Mouse (Mus musculus) intestine, postnatal 0 days (tissue): Measurements from ENCODE around the gene Cfap20. TPM values are rescaled to one million over a fixed set of nuclear protein-coding genes. Genes with fewer than 3 reads are reported as not detected.

Source experiments
- ATAC-seq: fragments of 200-750 bp; cut with Nextera tagmentation; 2 replicates; pipeline ENCODE4 v1.8.0; 2017; ENCODE audit warnings: mild to moderate bottlenecking, moderate TSS enrichment, moderate library complexity
- H3K27ac ChIP-seq: fragments of 300-500 bp; sonication (generic); 2 replicates; pipeline ENCODE4 v1.5.1; 2014; ENCODE audit warnings: mild to moderate bottlenecking, low read depth, low read length, moderate library complexity
- H3K27me3 ChIP-seq: fragments of 300-500 bp; sonication (generic); replicated peaks from 2 replicates; pipeline ENCODE4 v1.6.1; 2014; ENCODE audit warnings: low read length, mixed read lengths; ENCODE audit not compliant: control insufficient read depth, insufficient read depth
- H3K36me3 ChIP-seq: fragments of 300-500 bp; sonication (generic); 2 replicates; pipeline ENCODE4 v1.6.1; 2014; ENCODE audit warnings: mild to moderate bottlenecking, moderate library complexity; ENCODE audit not compliant: control insufficient read depth, insufficient read depth
- H3K4me1 ChIP-seq: fragments of 300-500 bp; sonication (generic); replicated peaks from 2 replicates; pipeline ENCODE4 v1.6.1; 2014; ENCODE audit warnings: antibody characterized with exemption, low read length, mixed read lengths; ENCODE audit not compliant: control insufficient read depth, insufficient read depth
- H3K4me2 ChIP-seq: fragments of 300-500 bp; sonication (generic); replicated peaks from 2 replicates; pipeline ENCODE4 v1.6.1; 2014; ENCODE audit warnings: low read depth, mild to moderate bottlenecking, moderate library complexity
- H3K4me3 ChIP-seq: fragments of 300-500 bp; sonication (generic); 2 replicates; pipeline ENCODE4 v1.5.1; 2014; ENCODE audit warnings: low read depth, low read length
- H3K9ac ChIP-seq: fragments of 300-500 bp; sonication (generic); 2 replicates; pipeline ENCODE4 v1.6.1; 2014; ENCODE audit warnings: mild to moderate bottlenecking, low read depth, low read length
- H3K9me3 ChIP-seq: fragments of 300-500 bp; sonication (generic); 2 replicates; pipeline ENCODE4 v1.6.1; 2016; ENCODE audit warnings: mixed run types; ENCODE audit not compliant: control insufficient read depth
- CTCF ChIP-seq: sonication (generic); IDR thresholded peaks from 2 replicates; pipeline ENCODE4 v1.5.1; 2016; ENCODE audit warnings: low read depth, mild to moderate bottlenecking, control low read depth, antibody characterized with exemption, moderate library complexity
- WGBS: fragments of 180-500 bp; shearing (Covaris S2); extraction: QIAGEN DNeasy Blood & Tissue Kit; methylation state at CpG from one replicate; pipeline ENCODE4 v1.1.7; 2014; 5-methylcytosine and 5-hydroxymethylcytosine counted together
- polyA plus RNA-seq: library from polyadenylated mRNA; unstranded; fragments of >200 nt; fragmentation: Nextera tagmentation; extraction: Ambion mirVana; gene quantifications from 2 replicates; pipeline ENCODE4 v1.2.1, GENCODE M21; 2015

Gene Cfap20
- polyA plus RNA-seq, 1 experiment from 2014 or later: 62.2 TPM

GRCm38 (mm10) chr8:95374429-95374828, 60.2 kb downstream of the Cfap20 start:
- no peak for ATAC-seq
- Histone ChIP-seq H3K27ac (no peak overlapping the region), H3K9ac (no peak overlapping the region), H3K36me3 (peaks cover 20% of the 10 kb centered on the region; the same call in 1 of the 2 replicates), H3K27me3 (no peaks in the 10 kb centered on the region), H3K9me3 (no peaks in the 10 kb centered on the region), H3K4me2 (no peak overlapping the region), H3K4me3 (no peak overlapping the region), H3K4me1 (no peaks in the 10 kb centered on the region; the same call in 1 of the 2 replicates)
- TF ChIP-seq CTCF: no peak
- WGBS: 72% methylated on average over 3 of the region's 3 CpGs

DNA sequence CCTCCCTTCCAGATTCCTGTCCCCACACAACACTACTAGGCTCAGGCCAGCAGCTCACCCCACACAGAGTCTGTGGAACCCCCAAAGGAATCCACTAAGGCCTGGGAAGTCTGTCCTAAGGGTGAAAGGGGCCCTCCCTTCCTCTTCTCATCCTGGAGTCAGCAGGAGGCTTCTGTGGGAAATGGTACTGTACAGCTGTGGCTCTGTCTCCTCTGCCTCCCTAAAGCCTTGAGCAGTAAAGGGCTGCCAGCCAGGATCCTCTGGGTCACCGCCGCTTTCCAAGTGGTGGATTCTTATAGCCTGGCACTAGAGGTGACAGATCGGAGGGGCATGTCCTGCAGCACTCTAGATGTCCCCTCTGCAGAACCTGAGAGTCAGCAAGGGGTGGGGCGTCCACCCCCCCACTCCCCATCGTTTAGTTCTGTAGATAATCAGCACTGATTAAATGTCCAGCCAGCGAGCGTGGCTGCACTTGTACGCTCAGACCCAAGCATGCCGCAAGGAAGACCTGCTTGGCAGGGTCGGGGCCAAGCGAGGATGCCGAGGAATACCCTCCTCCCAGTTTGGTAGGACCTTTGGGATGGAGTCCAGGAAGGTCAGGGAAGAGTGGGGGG, 61.2 kb downstream of the Cfap20 start:
- 56% methylated on average over 12 of the region's 12 CpGs for WGBS
- H3K4me2 ChIP-seq: no peak overlapping the region
- H3K36me3 ChIP-seq: peaks cover 22% of the 10 kb centered on the region; the same call in 1 of the 2 replicates
- no peak overlapping the region for H3K4me3 ChIP-seq
- no peaks in the 10 kb centered on the region for H3K9me3 ChIP-seq
- no peak overlapping the region for H3K9ac ChIP-seq
- no peaks in the 10 kb centered on the region for H3K27me3 ChIP-seq
- TF ChIP-seq CTCF: no peak
- ATAC-seq: no peak
- no peak overlapping the region for H3K27ac ChIP-seq
- no peaks in the 10 kb centered on the region; the same call in 1 of the 2 replicates for H3K4me1 ChIP-seq

Other genes starting within 250 kb of the Cfap20 start
- 20.9 and 21.1 TPM in 2 replicates for gene Kifc3, start 232.1 kb downstream of the Cfap20 start, polyA plus RNA-seq
- gene Cngb1, start 128.3 kb downstream of the Cfap20 start, polyA plus RNA-seq: 0.63 and 0.94 TPM in 2 replicates
- gene Tepp, start 124.3 kb downstream of the Cfap20 start, polyA plus RNA-seq: 0.46 TPM in 1 of 2 replicates, not detected in the other
- gene Zfp319, start 102.9 kb downstream of the Cfap20 start, polyA plus RNA-seq: 2.2 and 2.3 TPM in 2 replicates
- gene Usb1, start 102.6 kb downstream of the Cfap20 start, polyA plus RNA-seq: 22.3 and 25.6 TPM in 2 replicates
- gene Mmp15, start 82.6 kb downstream of the Cfap20 start, polyA plus RNA-seq: 9.9 and 11.9 TPM in 2 replicates
- 6.7 and 7.2 TPM in 2 replicates for gene Csnk2a2, start 55.2 kb upstream of the Cfap20 start, polyA plus RNA-seq
- 0.14 and 0.20 TPM in 2 replicates for gene Ccdc113, start 99.2 kb upstream of the Cfap20 start, polyA plus RNA-seq
- gene Prss54, start 141.5 kb upstream of the Cfap20 start, polyA plus RNA-seq: not detected in 2 replicates
- gene Gins3, start 198.6 kb upstream of the Cfap20 start, polyA plus RNA-seq: 3.6 and 4.3 TPM in 2 replicates
- 11.5 and 13.1 TPM in 2 replicates for gene Ndrg4, start 242.1 kb upstream of the Cfap20 start, polyA plus RNA-seq